Mouse (Mus musculus) CD4-positive helper T cell, adult 2 months (primary cell): ENCODE data around the gene Strn.
"Not testable (repeated sequence)": the region's sequence is repeated elsewhere in the genome, so short reads cannot be mapped to it uniquely, and the experiment has no call there.

Source experiments
- DNase-seq: peaks from one replicate; pipeline ENCODE4 v3.0.0-alpha.2; 2012; ENCODE audit warnings: low read depth, missing footprints, low spot score

Strn gene

DNA sequence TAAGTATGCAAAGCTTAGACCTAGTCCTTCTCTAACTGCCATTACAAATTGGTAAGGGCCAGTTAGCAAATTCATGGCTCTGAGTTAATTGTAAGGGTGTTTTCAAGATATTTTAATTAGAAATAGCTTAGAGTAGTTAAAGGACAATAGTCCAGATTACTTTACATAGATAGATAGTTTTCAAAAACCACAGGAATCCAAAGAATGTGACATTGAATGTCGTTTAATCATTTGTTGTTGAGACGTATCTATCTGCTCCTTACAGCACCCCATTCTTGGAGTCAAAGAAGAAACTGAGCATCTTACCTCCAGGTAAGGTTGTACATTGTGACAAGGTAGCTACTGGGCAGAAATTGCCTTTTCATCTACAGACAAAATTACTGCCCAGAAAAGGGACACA is 26.7 kb downstream of the Strn start:
- no peak for DNase-seq

DNA sequence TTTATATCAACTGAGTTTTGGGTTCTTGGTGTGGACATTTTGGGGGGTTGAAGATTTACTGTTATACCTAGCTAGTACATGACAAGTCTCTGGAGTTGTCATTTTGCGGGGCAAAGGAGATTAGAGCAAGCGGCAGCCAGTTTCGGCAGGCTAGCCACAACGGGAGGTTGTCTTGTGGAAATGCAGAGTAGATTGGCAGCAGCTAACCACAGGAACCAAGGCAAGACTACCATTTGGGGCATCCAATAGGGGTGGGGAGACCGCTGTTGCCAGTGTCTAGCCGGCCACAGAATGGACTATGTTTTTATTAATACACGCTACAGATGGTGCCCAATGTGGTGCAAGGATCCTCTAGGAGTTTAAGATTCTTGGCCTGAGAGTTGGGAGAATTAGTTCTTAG is 28.6 kb downstream of the Strn start:
- DNase-seq: no peak

DNA sequence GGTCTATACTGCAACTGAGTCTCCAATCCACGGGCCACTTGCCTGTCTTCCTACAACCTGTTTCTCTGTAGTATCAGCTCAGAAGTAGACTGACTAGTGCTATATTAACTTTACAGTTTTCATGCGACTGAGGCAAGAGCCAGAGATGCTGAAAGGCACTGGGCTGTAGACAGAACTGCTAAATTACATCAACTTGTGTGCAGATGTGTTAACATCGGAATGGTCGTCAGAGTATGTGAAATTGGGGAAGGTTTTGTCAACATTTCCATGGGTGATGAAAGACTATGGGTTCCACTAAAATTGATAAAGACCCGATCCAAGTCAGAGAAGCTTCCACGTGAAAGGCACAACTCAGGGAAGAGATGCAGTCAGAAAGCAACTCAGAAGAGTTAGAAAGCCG is 34.0 kb downstream of the Strn start:
- DNase-seq: no peak

DNA sequence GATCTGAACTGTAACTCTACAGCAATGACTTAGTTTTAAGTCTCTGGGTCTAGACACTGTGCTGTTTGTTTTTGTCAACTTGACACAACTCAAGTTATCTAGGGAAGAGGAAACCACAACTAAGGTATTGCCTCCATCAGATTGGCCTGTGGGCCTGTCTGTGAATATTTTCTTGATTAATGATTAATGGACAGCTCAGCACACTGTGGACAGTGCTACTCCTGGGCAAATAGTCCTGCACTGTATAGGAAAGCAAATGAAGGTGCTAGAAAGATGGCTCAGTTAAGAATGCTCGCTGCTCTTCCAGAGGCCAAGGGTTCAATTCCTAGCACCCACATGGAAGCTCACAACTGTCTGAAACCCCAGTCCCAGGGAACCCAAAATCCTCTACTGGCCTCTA is 38.0 kb downstream of the Strn start:
- no peak for DNase-seq

DNA sequence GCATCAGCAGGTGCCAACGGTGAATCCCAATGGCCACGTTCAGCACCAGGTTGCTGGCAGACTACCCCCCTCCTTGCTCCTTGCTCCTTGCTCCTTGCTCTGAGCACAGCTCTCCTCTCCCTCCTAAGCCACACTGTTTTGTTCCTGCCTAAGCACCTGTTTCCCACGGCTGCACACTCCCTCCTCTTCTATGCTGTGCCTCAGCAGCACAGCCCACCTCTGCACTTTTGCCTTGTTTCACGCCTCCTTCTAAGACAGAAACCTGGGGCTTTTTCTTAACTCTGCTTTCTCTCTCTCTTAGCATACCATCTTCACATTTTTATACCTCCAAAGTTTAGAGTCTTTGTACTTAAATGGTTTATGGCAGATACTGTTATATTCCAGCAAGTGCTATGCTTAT is 39.5 kb downstream of the Strn start:
- no peak for DNase-seq

DNA sequence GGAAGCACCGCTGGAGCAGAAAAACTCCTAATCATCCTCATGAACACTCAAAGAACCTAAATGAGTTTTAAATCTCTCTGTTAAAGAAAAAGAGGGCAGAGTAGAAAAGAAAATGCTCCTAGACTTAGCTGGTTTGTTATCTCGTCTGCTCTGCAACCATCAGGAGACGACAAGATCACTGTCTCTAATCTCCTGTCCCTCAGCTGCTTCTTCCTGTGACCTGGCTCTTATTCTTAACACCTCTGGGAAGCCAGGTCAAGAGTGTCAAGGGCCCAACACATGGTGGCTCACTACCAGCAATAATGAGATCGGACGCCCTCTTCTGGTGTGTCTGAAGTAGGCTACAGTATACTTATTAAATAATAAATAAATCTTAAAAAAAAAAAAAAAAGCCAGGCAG is 40.1 kb downstream of the Strn start:
- no peak for DNase-seq

DNA sequence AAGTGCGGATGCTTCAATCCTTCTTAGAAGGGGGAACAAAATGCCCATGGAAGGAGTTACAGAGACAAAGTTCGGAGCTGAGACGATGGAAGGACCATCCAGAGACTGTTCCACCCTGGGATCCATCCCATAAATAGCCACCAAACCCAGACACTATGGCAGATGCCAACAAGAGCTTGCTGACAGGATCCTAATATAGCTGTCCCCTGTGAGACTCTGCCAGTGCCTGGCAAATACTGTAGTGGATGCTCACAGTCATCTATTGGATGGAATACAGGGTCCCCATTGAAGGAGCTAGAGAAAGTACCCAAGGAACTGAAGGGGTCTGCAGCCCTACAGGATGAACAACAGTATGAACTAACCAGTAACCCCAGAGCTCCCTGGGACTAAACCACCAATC is 47.8 kb downstream of the Strn start:
- not testable (repeated sequence) for DNase-seq

DNA sequence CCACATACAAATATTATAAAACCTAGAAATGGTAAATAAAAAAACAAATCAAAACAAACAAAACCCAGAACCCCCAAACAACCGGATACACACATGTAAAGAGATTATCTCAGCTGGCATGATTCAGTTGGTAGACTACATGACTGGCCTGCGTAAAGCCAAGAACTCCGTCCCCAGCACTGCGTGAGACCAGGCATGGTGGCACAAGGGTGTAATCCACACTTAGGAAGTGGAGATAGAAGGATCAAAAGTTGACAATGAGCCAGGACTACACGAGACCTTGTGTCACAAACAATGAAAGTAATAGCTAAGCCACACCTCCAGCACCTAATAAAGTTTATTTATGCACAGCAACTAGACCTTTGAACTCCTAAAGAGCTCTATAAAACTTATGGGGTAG is 49.0 kb downstream of the Strn start:
- no peak for DNase-seq

DNA sequence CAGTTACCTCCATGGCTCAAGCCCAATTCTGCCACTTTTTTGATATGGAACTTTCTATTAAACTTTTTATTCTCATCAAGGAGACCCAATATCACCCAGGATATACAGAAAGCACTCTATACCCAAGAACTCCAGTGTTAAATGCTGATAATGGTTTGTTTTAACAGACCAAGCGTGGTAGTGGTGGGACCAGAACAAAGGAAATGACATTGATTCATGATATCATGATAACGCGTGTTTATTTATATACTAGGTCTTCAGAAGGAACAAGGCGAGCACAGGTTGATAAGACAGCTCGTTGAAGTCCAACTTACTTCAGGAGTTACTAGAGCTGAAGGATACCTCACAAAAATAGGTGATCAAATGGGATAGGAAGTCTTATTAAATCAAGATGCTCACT is 52.0 kb downstream of the Strn start:
- DNase-seq: no peak

DNA sequence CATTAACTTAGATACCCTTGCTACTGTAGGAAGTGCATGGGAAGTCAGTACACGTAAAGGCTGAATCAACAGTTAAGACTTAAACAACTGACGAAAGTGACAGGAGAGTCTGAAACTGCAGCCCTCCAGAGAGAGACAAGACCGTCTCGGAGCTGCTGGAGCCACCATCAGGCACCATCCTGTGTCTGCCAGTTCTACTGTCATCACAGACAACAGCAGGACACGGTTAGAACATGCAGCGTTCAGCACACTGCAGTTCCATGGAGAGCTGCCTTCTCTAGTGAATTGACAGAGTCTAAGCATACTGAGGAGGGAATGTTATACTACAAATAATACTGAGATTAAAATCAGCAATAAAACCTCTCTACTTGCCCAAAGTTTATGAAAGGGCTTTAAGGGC is 54.6 kb downstream of the Strn start:
- no peak for DNase-seq

DNA sequence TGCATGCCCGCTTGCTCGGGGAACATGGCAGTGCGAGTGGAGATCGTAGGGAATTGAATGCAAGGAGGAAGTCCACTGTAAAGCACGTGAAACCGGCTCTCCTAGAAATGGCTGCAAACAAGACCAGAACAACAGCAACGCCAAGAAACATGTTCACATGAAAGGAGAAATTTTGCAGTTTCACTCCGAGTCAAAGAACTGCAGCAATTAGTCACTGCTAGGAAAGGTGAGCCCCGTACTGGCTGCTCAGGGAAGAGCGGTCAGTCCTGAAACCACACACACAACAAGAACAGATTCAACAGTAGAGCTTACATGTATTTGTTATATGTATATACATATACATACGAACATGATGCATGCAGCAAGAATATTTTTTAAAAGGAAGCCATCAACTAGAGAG is 57.5 kb downstream of the Strn start:
- DNase-seq: no peak

DNA sequence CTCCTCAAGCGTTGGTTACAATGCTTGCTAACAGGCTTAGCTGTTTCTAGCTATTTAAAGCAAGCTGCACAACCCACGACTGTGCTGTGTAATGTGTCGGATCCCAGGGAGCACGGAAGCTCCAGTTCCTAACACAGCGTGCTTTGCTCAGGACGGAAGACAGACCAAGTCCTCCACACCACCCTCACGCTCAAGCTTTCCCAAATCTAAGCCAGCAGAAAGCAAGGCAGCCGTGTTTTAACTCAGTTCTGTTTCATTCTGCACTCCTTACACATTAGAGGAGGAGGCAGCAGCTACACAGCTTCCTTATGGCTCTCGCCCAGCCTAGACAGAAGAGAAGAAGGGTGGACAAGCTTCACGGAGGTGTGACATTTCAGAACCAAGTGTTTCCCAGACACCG is 60.2 kb downstream of the Strn start:
- DNase-seq: no peak

DNA sequence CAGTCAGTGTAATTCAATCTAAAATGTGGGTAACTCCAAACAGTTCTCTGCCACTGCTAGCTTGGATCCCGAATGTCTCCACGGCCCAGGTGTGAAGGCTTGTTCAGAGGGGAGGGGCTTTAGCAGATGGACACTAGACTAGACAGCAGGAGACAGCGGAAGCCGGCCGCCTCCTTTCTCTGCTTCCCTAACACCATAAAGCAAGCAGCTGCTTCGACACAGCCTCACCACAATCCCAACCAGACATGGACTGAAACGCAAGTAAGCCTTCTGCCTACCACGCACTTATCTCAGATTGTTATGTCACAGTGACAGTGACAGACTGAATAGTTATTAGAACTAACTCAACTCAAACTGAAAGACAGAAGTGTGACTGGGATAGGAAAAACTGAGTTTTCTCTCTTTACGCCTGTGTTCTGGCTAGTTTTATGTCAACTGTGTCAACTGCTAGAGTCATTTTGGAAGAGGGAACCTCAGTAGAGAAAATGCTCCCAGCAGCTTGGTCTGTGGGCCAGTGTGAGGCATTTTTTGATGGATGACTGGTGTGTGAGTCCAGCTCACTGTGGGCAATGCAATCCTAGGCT is 71.9 kb downstream of the Strn start:
- no peak for DNase-seq

DNA sequence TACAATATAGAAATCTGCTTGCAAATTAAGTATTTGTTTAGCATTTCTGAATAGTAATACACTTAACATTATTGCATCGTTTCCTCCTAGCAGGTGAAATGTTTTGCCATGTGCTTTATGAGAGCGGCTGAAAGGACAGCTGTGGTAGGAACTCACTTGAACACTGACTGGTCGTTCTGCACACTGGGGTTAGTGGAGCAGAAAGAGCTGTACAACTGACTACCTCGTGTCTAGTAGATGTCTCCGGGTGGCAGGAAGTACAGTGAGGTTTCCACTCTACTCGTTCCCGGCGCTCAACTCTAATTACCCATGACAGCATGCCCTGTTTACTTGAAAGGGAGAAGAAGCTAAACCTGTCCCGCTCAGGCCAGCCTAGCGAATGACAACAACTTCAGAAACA is 82.2 kb downstream of the Strn start:
- no peak for DNase-seq

DNA sequence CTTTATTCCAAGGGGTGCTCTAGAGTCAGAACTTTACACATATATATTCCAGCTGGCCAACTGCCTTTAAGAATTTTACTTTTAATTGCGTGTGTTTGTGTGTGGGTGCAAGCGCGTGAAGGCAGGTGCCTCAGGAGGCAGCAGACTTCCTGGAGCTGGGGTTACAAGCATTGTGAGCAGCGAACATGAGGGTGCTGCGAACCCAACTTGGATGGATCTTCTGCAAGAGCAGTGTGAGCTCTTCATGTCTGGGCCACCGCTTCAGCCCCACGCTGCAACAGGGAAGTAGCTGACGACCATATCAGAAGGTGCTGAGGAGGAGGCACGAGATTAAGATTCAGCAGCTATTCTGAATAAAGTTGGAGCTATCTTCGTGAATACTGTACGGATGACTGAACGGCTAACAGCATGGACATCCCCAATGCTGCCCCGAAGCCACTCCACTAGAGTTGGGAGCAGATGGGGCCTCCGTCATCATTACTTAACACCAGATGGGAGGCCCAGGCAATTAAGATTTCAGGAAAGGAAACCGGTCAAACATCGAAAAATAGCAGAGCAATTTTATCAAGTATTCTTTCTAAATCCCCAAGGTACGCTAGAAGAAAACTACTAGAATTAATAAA is 93.0 kb downstream of the Strn start:
- DNase-seq: no peak

DNA sequence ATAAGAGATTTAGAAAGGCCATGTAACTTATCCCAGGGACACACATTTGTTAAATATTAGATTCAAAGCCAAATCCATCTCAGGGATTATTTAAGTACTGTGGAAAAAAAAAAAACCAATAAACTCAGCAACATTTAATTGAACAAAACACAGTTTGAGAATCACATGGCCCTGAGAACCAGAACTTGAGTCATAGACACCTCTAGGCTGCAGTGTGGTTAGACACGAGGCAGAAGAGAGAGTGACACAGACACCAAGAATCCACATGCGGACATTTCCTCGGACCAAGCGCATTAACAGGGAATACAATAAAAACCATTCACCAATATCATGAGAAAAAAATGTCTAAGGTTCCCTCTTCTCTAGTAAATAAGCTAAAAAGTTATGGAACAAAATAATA is 94.7 kb downstream of the Strn start:
- no peak for DNase-seq

DNA sequence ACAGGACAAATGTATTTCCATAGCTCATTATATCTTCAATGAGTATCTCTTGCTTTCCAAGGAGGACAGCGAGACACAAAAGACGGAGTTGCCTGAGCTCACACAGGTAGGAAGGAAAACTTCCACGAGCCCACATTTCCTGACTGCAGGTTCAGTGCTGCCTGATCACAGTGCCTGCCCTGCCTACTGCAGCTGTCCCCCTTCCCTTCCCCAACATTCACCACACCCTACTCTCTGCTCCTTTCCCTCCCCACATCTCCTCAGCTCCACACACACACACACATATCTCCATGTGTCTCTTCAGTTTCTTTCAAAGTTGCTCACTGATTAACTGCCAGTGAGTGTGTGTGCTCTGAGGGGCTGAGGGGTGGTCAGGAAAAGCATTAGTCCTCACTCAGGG is 96.6 kb downstream of the Strn start:
- no peak for DNase-seq

DNA sequence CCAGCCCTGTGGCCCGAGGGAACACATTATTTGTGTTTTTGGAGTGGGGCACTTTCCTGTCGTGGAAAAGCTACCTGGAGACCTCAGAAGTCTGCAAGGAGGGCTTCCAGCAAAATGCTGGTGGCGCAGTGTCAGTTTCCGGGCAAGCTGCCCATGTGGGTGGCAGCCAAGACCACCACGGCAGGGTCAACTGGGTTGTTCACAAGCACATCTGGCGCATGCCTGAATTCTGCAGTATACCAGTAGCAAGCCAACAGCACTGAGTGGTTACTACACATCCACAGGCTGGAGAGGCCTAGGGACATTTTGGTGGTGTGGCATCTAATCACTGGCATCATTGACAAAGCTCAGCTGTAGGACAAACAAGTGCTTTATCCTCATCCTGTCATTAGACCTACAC is 97.9 kb downstream of the Strn start:
- no peak for DNase-seq

DNA sequence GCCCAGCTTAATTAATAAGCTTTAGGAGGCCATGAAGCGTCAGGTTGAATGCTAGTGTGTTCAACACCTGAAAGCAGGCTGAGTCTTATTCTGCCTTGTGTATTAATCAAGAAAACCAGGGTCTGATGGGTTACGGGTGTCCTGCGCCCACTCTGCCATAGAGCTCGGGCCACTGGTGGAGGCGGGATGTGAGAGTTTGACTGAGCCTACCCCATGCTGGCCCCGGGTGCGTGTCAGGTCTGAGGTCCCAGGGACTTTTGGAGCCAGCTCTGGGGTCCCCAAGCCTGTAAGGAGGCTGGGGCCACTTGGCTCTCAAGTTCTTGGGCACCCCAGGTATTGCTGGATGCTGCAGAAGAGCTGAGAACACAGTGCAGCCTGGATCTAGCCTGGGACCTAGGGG is 99.9 kb downstream of the Strn start:
- DNase-seq: no peak

DNA sequence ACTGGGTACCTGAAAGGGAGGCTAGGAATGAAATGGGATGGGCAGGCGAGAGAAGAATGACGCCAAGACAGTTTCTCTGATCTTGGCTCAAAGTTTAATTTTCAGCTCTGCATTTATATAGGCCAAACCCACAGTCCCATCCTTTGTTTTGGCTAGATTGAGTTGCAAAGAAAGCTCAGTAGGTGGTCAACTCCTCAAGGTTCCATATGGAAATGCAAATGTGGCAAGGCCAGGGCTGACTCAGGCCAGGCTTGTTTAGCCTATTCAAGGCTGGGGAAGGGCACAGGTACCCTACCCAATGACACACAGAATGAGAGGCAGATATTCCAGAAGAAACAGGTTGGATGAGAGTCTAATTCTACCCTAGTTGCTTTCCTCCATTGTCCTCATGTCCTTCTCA is 101.4 kb downstream of the Strn start:
- DNase-seq: no peak

DNA sequence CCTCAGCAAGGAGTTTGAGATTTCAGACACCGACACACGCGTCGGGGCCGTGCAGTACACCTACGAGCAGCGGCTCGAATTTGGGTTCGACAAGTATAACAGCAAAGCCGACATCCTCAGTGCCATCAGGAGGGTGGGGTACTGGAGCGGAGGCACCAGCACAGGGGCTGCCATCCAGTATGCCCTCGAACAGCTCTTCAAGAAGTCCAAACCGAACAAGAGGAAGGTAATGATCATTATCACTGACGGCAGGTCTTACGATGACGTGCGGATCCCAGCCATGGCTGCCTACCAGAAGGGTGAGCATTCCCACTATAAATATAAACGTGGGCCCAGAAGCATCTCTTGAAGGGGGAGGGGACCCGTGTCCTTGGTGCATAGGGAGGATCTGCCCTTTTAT is 112.1 kb downstream of the Strn start:
- no peak for DNase-seq

DNA sequence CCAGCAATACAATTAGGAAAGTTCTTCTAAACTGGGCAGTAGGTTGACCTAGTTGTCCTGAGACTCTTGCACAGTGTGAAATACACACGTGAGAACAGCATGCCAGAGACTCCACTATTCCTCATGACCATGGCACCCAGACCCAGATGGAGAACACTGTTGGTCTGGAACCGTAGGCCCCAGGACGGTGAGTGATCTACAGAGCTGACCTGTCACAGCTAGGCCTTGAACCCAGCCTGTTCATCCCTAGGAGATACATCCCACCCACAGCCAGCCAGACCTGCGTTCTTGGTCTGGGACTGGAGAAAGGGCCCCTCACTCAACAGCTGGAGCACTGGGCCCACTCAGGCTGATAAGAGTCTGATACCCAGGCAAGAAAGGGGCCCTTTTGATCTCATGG is 115.1 kb downstream of the Strn start:
- DNase-seq: no peak

DNA sequence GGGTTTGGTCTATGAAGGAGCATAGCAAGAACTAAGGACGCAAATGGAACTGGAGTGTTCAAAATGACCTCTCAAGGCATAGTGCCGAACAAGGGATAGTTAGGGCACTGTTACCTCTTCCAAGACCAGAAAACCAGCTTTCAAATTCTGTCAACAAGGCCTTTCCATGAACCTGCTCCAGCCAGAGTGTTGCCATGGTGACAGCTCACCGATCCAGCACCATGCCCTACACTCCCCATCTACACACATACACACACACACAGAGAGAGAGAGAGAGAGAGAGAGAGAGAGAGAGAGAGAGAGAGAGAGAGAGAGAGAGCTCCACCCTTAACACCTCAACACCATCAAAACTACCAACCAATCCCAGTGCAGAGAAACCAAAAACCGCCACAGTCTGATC is 116.3 kb downstream of the Strn start:
- no peak for DNase-seq

DNA sequence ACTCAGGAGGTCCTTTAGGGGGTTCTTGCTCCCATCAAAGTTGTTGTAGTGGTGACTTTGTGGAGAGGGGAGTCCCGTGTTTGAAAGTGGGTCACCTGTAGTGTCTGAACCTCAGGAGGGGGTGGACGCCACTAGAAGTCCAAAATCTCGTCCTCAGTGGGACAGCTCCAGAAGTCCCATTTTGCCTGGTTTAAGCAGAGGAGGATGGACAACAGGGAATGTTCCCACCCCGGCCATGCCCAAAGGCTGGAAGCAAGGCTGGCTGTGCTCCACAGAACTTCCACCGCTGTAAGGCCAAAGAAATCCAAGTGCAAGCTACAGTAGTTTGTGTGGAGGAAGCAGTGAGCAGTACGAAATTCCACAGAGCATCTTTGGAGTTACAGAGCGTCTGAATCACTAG is 117.0 kb downstream of the Strn start:
- no peak for DNase-seq
